Mouse (Mus musculus) neural tube, embryonic 14.5 days (tissue): ENCODE measurements around the gene Mup22. TPM values are rescaled to one million over a fixed set of nuclear protein-coding genes. Genes with fewer than 3 reads are reported as not detected.
"Not testable (repeated sequence)": the region's sequence is repeated elsewhere in the genome, so short reads cannot be mapped to it uniquely, and the experiment has no call there.

Experiments
- ATAC-seq: fragments of 200-750 bp; cut with Nextera tagmentation; 2 replicates; pipeline ENCODE4 v1.8.0; 2017; ENCODE audit warnings: low read depth, mild to moderate bottlenecking, moderate TSS enrichment, moderate library complexity
- H3K27ac ChIP-seq: fragments of 300-500 bp; sonication (generic); 2 replicates; pipeline ENCODE4 v1.5.1; 2014; ENCODE audit warnings: low read depth, mild to moderate bottlenecking, control low read depth, low read length, moderate library complexity, mixed read lengths
- H3K27me3 ChIP-seq: fragments of 300-500 bp; sonication (generic); 2 replicates; pipeline ENCODE4 v1.6.1; 2014; ENCODE audit warnings: low read length; ENCODE audit not compliant: control insufficient read depth, insufficient read depth
- H3K36me3 ChIP-seq: fragments of 300-500 bp; sonication (generic); 2 replicates; pipeline ENCODE4 v1.6.1; 2014; ENCODE audit warnings: low read length, mixed read lengths; ENCODE audit not compliant: control insufficient read depth, insufficient read depth
- H3K4me1 ChIP-seq: fragments of 300-500 bp; sonication (generic); 2 replicates; pipeline ENCODE4 v1.6.1; 2014; ENCODE audit warnings: low read length; ENCODE audit not compliant: control insufficient read depth, insufficient read depth
- H3K4me2 ChIP-seq: fragments of 300-500 bp; sonication (generic); 2 replicates; pipeline ENCODE4 v1.6.1; 2014; ENCODE audit warnings: mild to moderate bottlenecking, low read depth, low read length, control low read depth
- H3K4me3 ChIP-seq: fragments of 300-500 bp; sonication (generic); 2 replicates; pipeline ENCODE4 v1.5.1; 2014; ENCODE audit warnings: low read depth, low read length, control low read depth, mixed read lengths
- H3K9ac ChIP-seq: fragments of 300-500 bp; sonication (generic); replicated peaks from 2 replicates; pipeline ENCODE4 v1.6.1; 2014; ENCODE audit warnings: low read depth, mild to moderate bottlenecking, control low read depth, low read length, mixed read lengths
- H3K9me3 ChIP-seq: fragments of 300-500 bp; sonication (generic); 2 replicates; pipeline ENCODE4 v1.6.1; 2016; ENCODE audit warnings: low read length; ENCODE audit not compliant: control insufficient read depth
- WGBS: fragments of 180-500 bp; shearing (Covaris S2); extraction: QIAGEN DNeasy Blood & Tissue Kit; methylation state at CpG from one replicate; pipeline ENCODE4 v1.1.7; 2014; 5-methylcytosine and 5-hydroxymethylcytosine counted together
- polyA plus RNA-seq: library from polyadenylated mRNA; unstranded; fragments of >200 nt; fragmentation: Nextera tagmentation; extraction: Ambion mirVana; gene quantifications from 2 replicates; pipeline ENCODE4 v1.2.1, GENCODE M21; 2014

Gene Mup22
- not detected in 2 replicates for polyA plus RNA-seq

GRCm38 (mm10) chr4:60821363-60821762 lies at the start of gene Mup22:
Gene Mup22, minus strand, starts transcription at chr4:60821463.
- ATAC-seq, H3K9me3 ChIP-seq, H3K27ac ChIP-seq, H3K27me3 ChIP-seq, H3K9ac ChIP-seq, H3K4me2 ChIP-seq, H3K4me3 ChIP-seq, H3K36me3 ChIP-seq, H3K4me1 ChIP-seq: not testable (repeated sequence)
- 78% methylated on average over 3 of the region's 4 CpGs for WGBS

- not testable (repeated sequence) for H3K4me1 ChIP-seq, H3K27ac ChIP-seq, H3K36me3 ChIP-seq, H3K4me2 ChIP-seq, H3K9ac ChIP-seq, H3K4me3 ChIP-seq, H3K27me3 ChIP-seq, H3K9me3 ChIP-seq, ATAC-seq
Measured at GRCm38 (mm10) chr4:60840889-60841288, 19.6 kb upstream of the Mup22 start.

Other genes with a start within 250 kb of the Mup22 start
- gene Mup10, start 239.3 kb downstream of the Mup22 start, polyA plus RNA-seq = not detected in 2 replicates
- not detected in 2 replicates for gene Mup11, start 159.1 kb downstream of the Mup22 start, polyA plus RNA-seq
- not detected in 2 replicates for gene Mup12, start 80.1 kb downstream of the Mup22 start, polyA plus RNA-seq